Mouse (Mus musculus): ENCODE results near the gene BC035947. TPM values are rescaled to one million over a fixed set of nuclear protein-coding genes. Genes with fewer than 3 reads are reported as not detected.
"Not testable (repeated sequence)": the region's sequence is repeated elsewhere in the genome, so short reads cannot be mapped to it uniquely, and the experiment has no call there.

The BC035947 gene
- polyA plus RNA-seq, 1 experiment from 2014 or later = 0.35 TPM

DNA sequence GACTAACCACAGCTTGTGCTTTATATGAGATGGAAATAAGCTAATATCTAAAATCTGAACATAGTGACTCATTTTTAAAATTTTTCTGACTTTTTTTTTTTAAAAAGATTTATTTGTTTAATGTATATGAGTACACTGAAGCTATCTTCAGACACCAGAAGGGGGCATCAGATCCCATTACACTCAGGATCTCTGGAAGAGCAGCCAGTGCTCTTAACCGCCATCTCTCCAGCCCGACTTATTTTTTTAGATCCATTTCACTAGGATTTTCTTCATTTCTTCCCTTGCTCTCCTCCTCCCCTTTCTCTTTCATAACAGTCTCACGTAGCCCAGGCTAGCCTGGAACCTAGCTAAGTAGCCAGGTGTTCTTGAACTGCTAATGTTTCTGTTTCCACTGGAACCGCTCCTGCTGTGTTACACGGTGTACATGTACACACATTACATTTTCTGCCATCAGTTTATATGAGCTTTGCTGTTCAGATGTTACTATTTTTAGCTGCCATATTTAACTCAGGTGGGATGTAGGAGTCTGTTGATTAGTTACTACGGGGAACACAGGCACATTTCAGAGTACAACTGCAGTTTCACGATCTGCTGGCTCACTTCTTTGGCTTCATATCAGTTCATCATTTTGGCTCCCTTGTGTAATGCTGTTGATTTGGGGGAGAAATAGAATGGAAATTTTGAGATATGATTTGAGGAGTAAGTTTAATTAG lies 18.7 kb upstream of the BC035947 start:
- Histone ChIP-seq H3K27ac (no peak overlapping the region), H3K9me3 (replicated peaks) (no peaks in the 10 kb centered on the region), H3K9ac (no peak overlapping the region), H3K36me3 (no peaks in the 10 kb centered on the region), H3K4me2 (replicated peaks) (no peak overlapping the region), H3K4me3 (no peak overlapping the region), H3K27me3 (no peaks in the 10 kb centered on the region), H3K4me1 (no peaks in the 10 kb centered on the region)
- whole genome bisulfite sequencing = 82% methylated on average over 7 of the region's 7 CpGs
- ATAC-seq (ENCODE audit: low FRiP score) = no peak

DNA sequence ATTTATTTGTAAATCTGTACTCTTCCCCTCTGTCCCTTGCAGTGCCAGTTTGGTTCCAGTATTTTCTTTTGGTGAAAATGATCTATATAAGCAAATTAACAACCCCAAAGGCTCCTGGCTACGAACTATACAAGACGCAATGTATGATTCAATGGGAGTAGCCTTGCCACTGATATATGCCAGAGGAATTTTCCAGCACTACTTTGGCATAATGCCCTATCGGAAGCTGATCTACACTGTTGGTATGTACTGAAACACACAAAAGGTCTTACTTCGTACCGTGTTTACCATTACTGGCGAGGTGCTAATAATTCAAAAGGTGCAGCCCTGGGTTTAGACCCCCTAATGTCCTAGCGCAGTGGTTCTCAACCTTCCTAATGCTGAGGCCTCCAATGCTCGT lies 17.1 kb upstream of the BC035947 start:
- Histone ChIP-seq H3K27ac (no peak overlapping the region), H3K36me3 (no peaks in the 10 kb centered on the region), H3K4me3 (no peak overlapping the region), H3K9ac (no peak overlapping the region), H3K27me3 (no peaks in the 10 kb centered on the region), H3K9me3 (replicated peaks) (no peaks in the 10 kb centered on the region), H3K4me2 (replicated peaks) (no peak overlapping the region), H3K4me1 (no peaks in the 10 kb centered on the region)
- WGBS = 88% methylated on average over 8 of the region's 8 CpGs
- no peak for ATAC-seq (ENCODE audit: low FRiP score)

DNA sequence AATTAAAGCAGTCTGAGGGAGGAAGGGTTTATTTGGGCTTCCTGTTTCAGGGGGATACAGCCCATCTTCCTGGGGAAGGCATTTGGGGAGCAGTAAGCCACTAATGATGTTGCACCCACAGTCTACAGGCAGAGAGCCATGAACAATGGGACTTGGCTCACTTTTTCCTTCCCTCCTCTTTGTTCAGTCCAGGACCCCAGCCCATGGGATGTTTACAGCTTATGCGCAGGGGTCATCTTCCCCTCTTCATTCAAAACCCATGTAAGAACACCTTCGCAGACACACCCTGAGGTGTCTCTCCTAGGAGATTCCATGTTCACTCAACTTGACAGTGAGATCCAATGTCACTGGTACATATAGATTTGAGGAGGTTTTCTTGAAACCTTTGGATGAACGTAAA lies 16.4 kb upstream of the BC035947 start:
- Histone ChIP-seq H3K4me3 (no peak overlapping the region), H3K9me3 (replicated peaks) (no peaks in the 10 kb centered on the region), H3K36me3 (no peaks in the 10 kb centered on the region), H3K9ac (no peak overlapping the region), H3K27ac (no peak overlapping the region), H3K4me1 (no peaks in the 10 kb centered on the region), H3K27me3 (no peaks in the 10 kb centered on the region), H3K4me2 (replicated peaks) (no peak overlapping the region)
- ATAC-seq (ENCODE audit: low FRiP score) = no peak
- 96% methylated on average over 3 of the region's 3 CpGs for WGBS

DNA sequence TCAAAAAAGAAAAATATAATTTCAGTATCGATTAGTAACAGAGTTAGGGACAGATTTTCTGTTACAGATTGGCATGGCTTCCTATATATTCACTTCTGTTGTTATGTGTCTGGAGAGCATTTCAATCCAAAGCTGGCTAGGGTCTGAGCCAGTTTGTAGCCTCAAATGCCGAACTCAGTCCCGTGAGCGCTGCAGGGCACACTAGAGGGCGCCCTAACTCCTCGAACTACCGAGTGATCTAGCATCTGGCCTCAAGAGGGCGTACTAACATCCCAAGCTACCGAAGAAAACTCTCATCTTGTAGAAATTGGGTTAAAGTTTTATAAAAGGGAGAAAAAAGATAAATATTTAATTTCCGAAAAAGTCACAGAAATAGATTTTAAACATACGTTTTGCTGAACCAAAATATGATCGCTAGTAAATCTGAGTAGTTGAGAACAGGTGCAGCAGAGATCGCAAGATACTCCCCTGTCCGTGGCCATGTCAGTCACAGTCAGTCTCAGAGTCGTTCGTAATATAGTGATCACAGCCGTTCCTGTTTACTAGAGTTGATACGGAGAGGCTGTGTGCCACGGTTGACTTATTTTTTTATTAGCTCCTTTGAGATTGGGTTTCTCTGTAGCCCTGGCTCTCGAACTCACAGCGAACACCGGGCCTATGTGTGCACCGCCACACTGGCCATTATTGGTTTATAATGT lies 13.4 kb upstream of the BC035947 start:
- ATAC-seq (ENCODE audit: low FRiP score) = no peak
- Histone ChIP-seq H3K4me2 (replicated peaks) (no peak overlapping the region), H3K4me1 (no peaks in the 10 kb centered on the region), H3K4me3 (no peak overlapping the region), H3K9ac (no peak overlapping the region), H3K27ac (no peak overlapping the region), H3K36me3 (no peaks in the 10 kb centered on the region), H3K9me3 (replicated peaks) (no peaks in the 10 kb centered on the region), H3K27me3 (no peaks in the 10 kb centered on the region)
- WGBS = 46% methylated on average over 23 of the region's 23 CpGs

DNA sequence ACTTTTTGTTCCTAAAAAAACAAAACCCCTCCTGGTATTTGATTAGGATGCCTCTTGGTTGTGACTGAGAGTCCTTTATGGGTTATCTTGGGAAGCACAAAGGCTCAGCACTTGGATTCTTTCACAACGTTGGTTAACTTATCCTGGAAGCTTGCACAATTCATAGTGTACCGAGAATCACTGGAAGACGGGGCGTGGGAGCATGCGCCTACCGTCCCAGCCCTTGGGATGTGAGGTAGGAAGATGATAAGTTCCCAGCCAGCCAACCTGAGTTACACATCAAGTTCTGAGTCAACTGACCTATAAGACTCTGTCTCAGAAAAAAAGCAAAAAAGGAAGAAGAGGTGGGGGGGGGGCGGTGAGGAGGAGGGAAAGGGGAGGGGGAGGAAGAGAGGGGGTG lies 6.9 kb upstream of the BC035947 start:
- no peak for ATAC-seq (ENCODE audit: low FRiP score)
- H3K9me3 ChIP-seq (replicated peaks) = no peaks in the 10 kb centered on the region
- WGBS = 94% methylated on average over 7 of the region's 7 CpGs

DNA sequence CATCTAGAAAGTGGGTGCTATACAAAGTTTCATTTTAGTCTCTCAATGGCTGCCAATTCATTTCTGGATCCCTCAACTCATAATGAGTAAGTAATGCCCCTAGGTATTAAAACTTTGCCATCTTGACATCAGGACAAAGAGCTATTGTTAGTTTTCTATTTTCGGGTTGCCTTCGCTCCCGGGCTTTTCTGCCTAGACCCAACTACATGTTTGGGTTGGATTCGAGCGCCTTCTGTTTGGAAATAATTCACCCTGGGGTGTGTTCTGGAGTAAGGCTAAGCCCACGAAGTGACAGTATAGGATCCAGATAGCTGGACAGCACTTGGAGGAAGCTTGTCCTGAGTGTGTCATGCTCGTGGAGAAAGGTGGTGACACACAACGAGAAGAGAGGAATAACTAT lies 798 bp upstream of the BC035947 start:
- H3K27ac ChIP-seq = no peak overlapping the region
- H3K9ac ChIP-seq = no peak overlapping the region
- H3K4me2 ChIP-seq (replicated peaks) = no peak overlapping the region
- no peaks in the 10 kb centered on the region for H3K36me3 ChIP-seq
- no peak for ATAC-seq (ENCODE audit: low FRiP score)
- no peaks in the 10 kb centered on the region for H3K9me3 ChIP-seq (replicated peaks)
- no peaks in the 10 kb centered on the region; the same call in 1 of the 2 replicates for H3K4me1 ChIP-seq
- H3K4me3 ChIP-seq = no peak overlapping the region
- WGBS = 70% methylated on average over 8 of the region's 8 CpGs
- H3K27me3 ChIP-seq = 0 out of 2 replicates have a peak, but pooled peaks cover 3% of the 10 kb centered on the region

More for the DNA sequence above, 6.9 kb upstream of the BC035947 start:
- H3K4me3 ChIP-seq = no peak overlapping the region
- no peaks in the 10 kb centered on the region for H3K36me3 ChIP-seq
- no peak overlapping the region for H3K9ac ChIP-seq
- no peak overlapping the region for H3K27ac ChIP-seq
- no peak overlapping the region for H3K4me2 ChIP-seq (replicated peaks)
- no peaks in the 10 kb centered on the region for H3K27me3 ChIP-seq
- no peaks in the 10 kb centered on the region for H3K4me1 ChIP-seq

DNA sequence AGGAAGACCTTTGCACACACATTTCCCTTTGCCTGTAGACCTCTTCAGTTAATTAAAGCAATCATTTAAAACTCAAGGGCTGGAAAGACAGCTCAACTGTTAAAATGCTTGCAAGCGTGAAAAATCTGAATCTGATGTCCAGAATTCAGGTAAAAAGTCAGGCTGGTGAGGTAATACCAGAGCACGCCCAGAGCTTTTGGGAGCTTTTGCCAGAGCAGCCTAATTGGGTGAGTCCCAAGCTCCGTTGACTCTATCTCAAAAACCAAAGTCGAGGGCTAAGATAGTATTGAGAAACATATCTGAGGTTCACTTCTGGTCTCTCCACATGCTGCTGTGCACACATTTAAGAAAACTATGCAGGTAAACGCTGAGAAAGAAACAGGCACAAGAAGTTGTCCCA lies 1.1 kb downstream of the BC035947 start, which contains the start of gene Mogat1:
Gene Mogat1 (plus strand): TSS at position 130 of the 400 bp plus-strand sequence.
- 0 out of 2 replicates have a peak, but pooled peaks cover 3% of the 10 kb centered on the region for H3K27me3 ChIP-seq
- ATAC-seq (ENCODE audit: low FRiP score) = no peak
- no peaks in the 10 kb centered on the region for H3K9me3 ChIP-seq (replicated peaks)
- H3K9ac ChIP-seq = 0 out of 2 replicates have a peak within 1 kb of the TSS, but pooled peaks have one; percentile 50
- H3K4me3 ChIP-seq = peak within 1 kb of the TSS; percentile 29
- WGBS = 74% methylated on average over 5 of the region's 5 CpGs
- no peaks in the 10 kb centered on the region for H3K36me3 ChIP-seq
- H3K4me1 ChIP-seq = no peaks in the 10 kb centered on the region; the same call in 1 of the 2 replicates
- H3K27ac ChIP-seq = no peak within 1 kb of the TSS
- H3K4me2 ChIP-seq (replicated peaks) = peak within 1 kb of the TSS; percentile 53

DNA sequence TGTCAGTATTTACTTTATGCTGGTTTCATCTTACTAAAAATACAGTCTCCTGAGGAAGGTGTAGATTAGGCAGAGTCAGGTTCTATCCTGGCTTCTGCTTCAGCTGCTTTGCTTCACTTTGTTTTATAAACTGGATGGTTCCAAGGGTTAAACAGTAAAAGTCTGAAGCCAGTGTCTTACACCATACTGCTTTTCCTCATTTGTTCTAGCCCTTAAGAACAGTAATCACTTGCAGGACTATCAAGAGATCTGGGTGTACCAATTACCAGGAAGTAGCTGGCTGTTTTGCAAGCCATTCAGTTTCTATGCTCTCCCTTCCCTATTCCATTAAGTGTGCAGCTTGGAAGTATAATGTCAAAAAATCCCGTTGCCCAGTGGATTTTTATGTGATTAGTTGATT lies 4.8 kb downstream of the BC035947 start:
- no peak for ATAC-seq (ENCODE audit: low FRiP score)
- no peaks in the 10 kb centered on the region for H3K9me3 ChIP-seq (replicated peaks)

DNA sequence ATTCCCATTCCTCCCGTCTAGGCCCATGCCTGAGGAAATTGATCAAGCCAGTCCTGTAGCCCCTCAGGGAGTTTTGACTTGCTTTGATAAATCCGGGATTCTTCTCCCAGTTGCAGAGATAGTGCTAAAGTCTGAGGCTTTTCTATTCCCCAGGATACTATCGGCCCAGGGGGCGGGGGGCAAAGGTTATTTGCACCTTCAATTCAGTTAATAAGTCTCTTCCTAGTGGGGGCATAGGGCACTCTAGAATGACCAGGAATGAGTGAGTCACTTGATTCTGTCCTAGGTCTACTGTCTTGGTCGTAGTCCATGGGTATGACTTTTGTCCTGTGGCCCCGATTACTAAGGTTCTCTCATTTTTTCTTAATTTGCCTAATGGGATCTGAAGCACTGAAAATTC lies 9.4 kb downstream of the BC035947 start:
- no peaks in the 10 kb centered on the region for H3K27me3 ChIP-seq
- no peaks in the 10 kb centered on the region for H3K36me3 ChIP-seq
- H3K9me3 ChIP-seq (replicated peaks) = no peaks in the 10 kb centered on the region
- H3K4me2 ChIP-seq (replicated peaks) = no peak overlapping the region
- H3K27ac ChIP-seq = no peak overlapping the region
- WGBS = 86% methylated on average over 6 of the region's 6 CpGs
- no peak for ATAC-seq (ENCODE audit: low FRiP score)
- no peak overlapping the region for H3K9ac ChIP-seq
- no peaks in the 10 kb centered on the region for H3K4me1 ChIP-seq
- H3K4me3 ChIP-seq = no peak overlapping the region

More for the DNA sequence above, 4.8 kb downstream of the BC035947 start:
- H3K27ac ChIP-seq = no peak overlapping the region
- H3K4me1 ChIP-seq = no peaks in the 10 kb centered on the region; the same call in 1 of the 2 replicates
- no peak overlapping the region for H3K9ac ChIP-seq
- H3K36me3 ChIP-seq = no peaks in the 10 kb centered on the region
- H3K4me3 ChIP-seq = no peak overlapping the region
- 0 out of 2 replicates have a peak, but pooled peaks cover 3% of the 10 kb centered on the region for H3K27me3 ChIP-seq
- no peak overlapping the region for H3K4me2 ChIP-seq (replicated peaks)
- 50% methylated on average over 1 of the region's 1 CpGs for WGBS

DNA sequence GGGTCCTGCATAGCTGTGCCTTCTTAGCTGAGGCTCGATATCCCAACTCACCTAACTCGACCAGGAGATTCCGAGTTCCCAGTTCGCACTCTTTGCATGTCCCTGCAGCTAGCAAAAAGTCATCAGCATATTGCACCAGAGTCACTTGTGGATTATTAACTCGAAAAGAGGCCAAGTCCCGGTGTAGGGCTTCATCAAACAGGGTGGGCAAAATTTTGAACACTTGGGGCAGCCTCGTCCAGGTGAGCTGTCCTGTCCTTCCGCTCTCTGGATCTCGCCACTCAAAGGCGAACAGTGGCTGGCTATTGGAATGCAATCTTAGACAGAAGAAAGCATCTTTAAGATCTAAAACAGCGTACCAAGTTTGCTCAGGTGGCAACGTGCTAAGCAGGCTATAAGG lies 10.1 kb downstream of the BC035947 start:
- not testable (repeated sequence) for H3K4me1 ChIP-seq; ATAC-seq (ENCODE audit: low FRiP score); H3K9ac ChIP-seq; H3K27me3 ChIP-seq; H3K9me3 ChIP-seq (replicated peaks); H3K4me3 ChIP-seq; H3K27ac ChIP-seq; H3K4me2 ChIP-seq (replicated peaks); H3K36me3 ChIP-seq
- WGBS = 91% methylated on average over 12 of the region's 12 CpGs

DNA sequence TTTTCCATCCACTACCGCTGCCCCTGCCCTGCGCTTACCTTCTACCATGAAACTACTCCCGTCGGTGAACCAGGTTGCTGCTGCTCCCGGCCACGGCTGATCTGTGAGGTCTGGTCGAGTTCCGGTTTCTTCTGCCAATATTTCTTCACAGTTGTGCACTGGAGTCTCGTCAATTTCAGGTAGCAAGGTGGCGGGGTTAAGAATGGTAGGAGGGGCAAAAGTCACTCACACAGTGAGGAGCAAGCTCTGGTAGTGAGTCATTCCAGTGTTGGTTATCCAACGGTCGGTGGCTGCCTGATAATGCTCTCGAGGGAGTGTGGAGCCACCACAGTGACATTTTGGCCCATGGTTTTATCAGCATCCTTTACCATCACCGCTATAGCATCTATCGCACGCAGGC lies 10.9 kb downstream of the BC035947 start:
- no peak overlapping the region for H3K4me2 ChIP-seq (replicated peaks)
- ATAC-seq (ENCODE audit: low FRiP score) = no peak
- no peak overlapping the region for H3K4me3 ChIP-seq
- H3K27me3 ChIP-seq = no peaks in the 10 kb centered on the region
- H3K27ac ChIP-seq = no peak overlapping the region
- WGBS = 91% methylated on average over 16 of the region's 16 CpGs
- H3K36me3 ChIP-seq = no peaks in the 10 kb centered on the region
- H3K9ac ChIP-seq = no peak overlapping the region
- no peaks in the 10 kb centered on the region for H3K4me1 ChIP-seq
- no peaks in the 10 kb centered on the region for H3K9me3 ChIP-seq (replicated peaks)

DNA sequence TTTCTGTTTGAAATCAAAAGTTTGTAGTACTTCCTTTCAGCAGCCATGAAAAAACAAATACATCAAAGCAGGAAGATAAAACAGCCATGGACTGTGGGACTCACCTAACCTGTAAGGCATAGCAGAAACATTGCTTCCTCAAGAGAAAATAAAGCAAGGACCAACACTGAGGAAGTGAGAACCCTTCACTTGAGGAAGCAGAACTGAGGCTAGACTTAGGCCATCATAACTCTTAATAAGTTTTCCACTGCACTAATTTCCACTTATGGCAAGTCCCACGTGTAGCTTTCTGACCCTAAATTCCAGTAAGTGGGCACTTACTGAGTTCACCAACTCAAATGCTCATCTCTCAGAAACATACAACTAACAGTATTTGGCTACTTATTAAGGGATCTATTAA lies 21.8 kb downstream of the BC035947 start:
- no peak overlapping the region for H3K9ac ChIP-seq
- 81% methylated on average over 1 of the region's 1 CpGs for WGBS

More for the DNA sequence above, 21.8 kb downstream of the BC035947 start:
- no peaks in the 10 kb centered on the region for H3K9me3 ChIP-seq (replicated peaks)
- peaks cover 16% of the 10 kb centered on the region for H3K4me1 ChIP-seq
- H3K4me2 ChIP-seq (replicated peaks) = no peak overlapping the region
- H3K27me3 ChIP-seq = no peaks in the 10 kb centered on the region
- no peaks in the 10 kb centered on the region for H3K36me3 ChIP-seq
- no peak overlapping the region for H3K4me3 ChIP-seq
- no peak for ATAC-seq (ENCODE audit: low FRiP score)
- H3K27ac ChIP-seq = no peak overlapping the region
